Mouse (Mus musculus) ES-Bruce4 (cell line): ENCODE data around the gene Tmem159. TPM values are rescaled to one million over a fixed set of nuclear protein-coding genes. Genes with fewer than 3 reads are reported as not detected.

Experiments used
- H3K27ac ChIP-seq: 2 replicates; pipeline ENCODE4 v1.5.1; 2012; ENCODE audit warnings: low read length, inconsistent platforms; ENCODE audit not compliant: insufficient read depth
- H3K27me3 ChIP-seq: 2 replicates; pipeline ENCODE4 v1.6.1; 2012; ENCODE audit warnings: mild to moderate bottlenecking, low read length, inconsistent platforms; ENCODE audit not compliant: control insufficient read depth, poor library complexity, insufficient read depth, severe bottlenecking
- H3K36me3 ChIP-seq: 2 replicates; pipeline ENCODE4 v1.6.1; 2012; ENCODE audit warnings: inconsistent platforms, mild to moderate bottlenecking, low read length, moderate library complexity; ENCODE audit not compliant: control insufficient read depth, poor library complexity, insufficient read depth, severe bottlenecking
- H3K4me1 ChIP-seq: one replicate; pipeline ENCODE4 v1.8.1; 2011; ENCODE audit warnings: low read length; ENCODE audit not compliant: control insufficient read depth, insufficient read depth
- H3K4me3 ChIP-seq: 2 replicates; pipeline ENCODE4 v1.5.1; 2011; ENCODE audit warnings: low read depth, mild to moderate bottlenecking, low read length
- H3K9ac ChIP-seq: 2 replicates; pipeline ENCODE4 v1.6.1; 2012; ENCODE audit warnings: low read depth, mild to moderate bottlenecking, inconsistent platforms; ENCODE audit not compliant: poor library complexity, severe bottlenecking
- H3K9me3 ChIP-seq: replicated peaks from 2 replicates; pipeline ENCODE4 v1.6.1; 2012; ENCODE audit warnings: mild to moderate bottlenecking, low read length, inconsistent platforms; ENCODE audit not compliant: control insufficient read depth, poor library complexity, insufficient read depth, severe bottlenecking
- CTCF ChIP-seq: IDR thresholded peaks from one replicate; pipeline ENCODE4 v1.8.1; 2011; ENCODE audit warnings: low read depth, low read length
- EP300 ChIP-seq: IDR thresholded peaks from 2 replicates; pipeline ENCODE4 v1.6.1; 2011; ENCODE audit warnings: low read depth, low read length; ENCODE audit not compliant: insufficient read depth
- POLR2A ChIP-seq: IDR thresholded peaks from one replicate; pipeline ENCODE4 v1.8.1; 2011; ENCODE audit warnings: low read length; ENCODE audit not compliant: insufficient read depth
- polyA plus RNA-seq: library from polyadenylated mRNA; stranded (reverse); fragments of >200 nt; gene quantifications from 2 replicates; pipeline ENCODE4 v1.2.4, GENCODE M21; 2011; ENCODE audit warnings: low read depth; ENCODE audit not compliant: missing spikeins, insufficient read depth, insufficient read length

Tmem159 gene
- 13.7 and 14.5 TPM in 2 replicates for polyA plus RNA-seq

DNA sequence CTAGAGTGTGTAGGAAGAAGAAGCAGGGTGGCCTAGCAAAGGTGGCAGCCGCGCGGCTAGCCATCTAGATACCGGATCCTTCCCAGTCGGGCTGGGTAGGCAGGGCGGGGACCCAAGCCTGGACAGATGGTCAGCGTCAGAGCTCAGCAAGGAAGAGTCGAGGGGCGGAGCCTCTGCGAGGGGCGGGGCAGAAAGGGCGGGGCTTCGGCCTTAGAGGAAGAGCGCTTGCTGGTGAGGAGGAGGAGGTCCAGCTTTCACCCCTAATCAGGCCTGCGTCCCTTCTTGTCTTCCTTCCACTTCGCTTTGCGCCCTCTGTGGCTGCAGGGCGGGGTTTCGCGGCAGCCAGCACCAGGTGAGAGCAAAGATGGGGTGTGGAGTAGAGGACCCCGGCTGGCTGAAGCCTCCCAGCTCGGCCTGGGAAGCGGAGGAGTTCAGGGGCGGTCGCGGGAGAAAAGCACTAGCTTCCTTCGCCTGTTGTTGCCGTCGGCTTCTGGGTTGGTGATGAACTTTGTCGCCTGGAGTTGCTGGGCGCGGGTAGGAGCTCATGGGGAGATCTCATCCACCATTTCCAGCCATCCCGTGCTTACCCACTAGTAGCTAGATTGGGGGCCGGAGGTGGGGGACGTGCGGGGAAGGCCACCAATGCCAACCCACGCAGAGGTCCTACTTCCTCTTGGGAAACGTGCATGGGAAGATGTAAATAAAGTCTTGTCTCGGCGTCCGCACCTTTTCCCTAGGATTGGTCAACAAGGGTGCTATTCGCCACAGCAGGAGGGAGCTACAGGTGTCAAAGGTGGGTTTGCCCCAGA, at the start of gene Tmem159:
Gene Tmem159 (plus strand): TSS at position 190 of the 809 bp plus-strand sequence.
- H3K4me3 ChIP-seq, result peak within 1 kb of the TSS; percentile 78
- no peaks in the 10 kb centered on the region for H3K27me3 ChIP-seq
- TF ChIP-seq CTCF, result no peak
- peak; percentile 47 for TF ChIP-seq POLR2A
- TF ChIP-seq EP300, result 0 out of 2 replicates have a peak, but pooled peaks have one; percentile 12
- no peak within 1 kb of the TSS for H3K27ac ChIP-seq
- peaks cover 4% of the 10 kb centered on the region for H3K4me1 ChIP-seq
- no peaks in the 10 kb centered on the region for H3K36me3 ChIP-seq
- peak within 1 kb of the TSS; percentile 23 for H3K9ac ChIP-seq
- H3K9me3 ChIP-seq, result no peaks in the 10 kb centered on the region

DNA sequence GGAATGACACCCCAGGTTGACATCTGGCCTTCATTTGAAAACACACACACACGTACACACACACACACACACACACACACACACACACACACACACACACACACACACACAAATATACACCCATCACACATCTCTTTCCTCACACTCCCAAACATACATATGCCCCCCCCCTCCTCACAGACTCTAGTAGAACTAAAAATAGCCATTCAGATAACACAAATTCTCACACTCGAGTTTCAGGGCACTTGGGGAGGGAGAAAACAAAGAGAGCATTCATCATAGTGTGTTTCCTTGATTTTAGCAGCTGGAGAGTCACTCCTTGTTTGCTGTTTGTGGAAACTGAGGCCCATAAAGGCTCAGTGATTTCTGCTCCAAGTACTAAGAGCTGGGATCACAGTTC, 48.1 kb upstream of the Tmem159 start:
- H3K4me1 ChIP-seq, result no peaks in the 10 kb centered on the region
- H3K9ac ChIP-seq, result no peak overlapping the region
- H3K27me3 ChIP-seq, result no peaks in the 10 kb centered on the region
- no peaks in the 10 kb centered on the region for H3K9me3 ChIP-seq
- no peaks in the 10 kb centered on the region for H3K36me3 ChIP-seq
- no peak overlapping the region for H3K4me3 ChIP-seq
- TF ChIP-seq EP300, result no peak
- TF ChIP-seq POLR2A, result no peak
- no peak for TF ChIP-seq CTCF
- no peak overlapping the region for H3K27ac ChIP-seq

DNA sequence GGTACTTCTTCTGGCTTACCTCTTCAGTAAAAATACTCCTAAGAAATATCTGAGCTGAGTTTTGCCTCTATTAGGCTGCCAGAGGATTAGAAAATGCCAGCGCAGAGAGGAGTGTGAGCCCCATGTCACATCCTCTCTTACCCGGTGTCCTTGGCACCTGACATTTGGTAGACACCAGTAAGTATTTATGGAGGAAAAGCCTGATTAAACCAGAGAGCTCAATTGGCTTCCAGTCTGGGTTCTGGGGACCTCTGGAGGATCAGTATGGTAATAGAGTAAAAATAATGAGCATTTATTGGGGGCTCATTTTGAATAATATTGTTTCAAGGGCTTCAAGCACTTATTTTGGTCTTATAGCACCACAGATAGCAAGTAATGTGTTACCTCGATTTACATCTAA, 46.7 kb upstream of the Tmem159 start:
- Histone ChIP-seq H3K4me3 (no peak overlapping the region), H3K4me1 (no peaks in the 10 kb centered on the region), H3K27ac (no peak overlapping the region), H3K27me3 (no peaks in the 10 kb centered on the region), H3K9ac (no peak overlapping the region), H3K9me3 (no peaks in the 10 kb centered on the region), H3K36me3 (no peaks in the 10 kb centered on the region)
- TF ChIP-seq CTCF, result no peak
- TF ChIP-seq EP300, result no peak
- TF ChIP-seq POLR2A, result no peak

DNA sequence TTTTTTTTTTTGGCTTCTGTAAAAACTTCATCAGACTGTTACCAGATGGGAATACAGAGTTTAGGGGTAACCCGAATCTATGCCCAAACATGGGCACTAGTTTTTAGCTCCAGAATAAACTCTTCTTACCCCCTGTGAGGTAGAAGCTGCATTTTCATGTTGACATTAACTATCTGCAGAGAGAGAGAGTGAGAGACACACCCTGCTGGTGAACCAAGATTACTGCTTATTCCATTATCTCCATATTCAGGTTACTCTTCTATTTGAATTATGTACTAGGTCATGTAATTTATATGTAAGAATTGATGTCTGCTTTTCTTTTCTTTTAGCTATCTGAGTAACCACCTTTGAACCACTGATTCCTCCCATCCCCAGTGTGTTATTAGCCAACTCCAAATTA, 38.1 kb upstream of the Tmem159 start:
- H3K27me3 ChIP-seq, result no peaks in the 10 kb centered on the region
- no peaks in the 10 kb centered on the region for H3K36me3 ChIP-seq
- no peaks in the 10 kb centered on the region for H3K9me3 ChIP-seq
- no peaks in the 10 kb centered on the region for H3K4me1 ChIP-seq
- H3K4me3 ChIP-seq, result no peak overlapping the region
- TF ChIP-seq POLR2A, result no peak
- no peak for TF ChIP-seq CTCF
- H3K27ac ChIP-seq, result no peak overlapping the region
- no peak overlapping the region for H3K9ac ChIP-seq

DNA sequence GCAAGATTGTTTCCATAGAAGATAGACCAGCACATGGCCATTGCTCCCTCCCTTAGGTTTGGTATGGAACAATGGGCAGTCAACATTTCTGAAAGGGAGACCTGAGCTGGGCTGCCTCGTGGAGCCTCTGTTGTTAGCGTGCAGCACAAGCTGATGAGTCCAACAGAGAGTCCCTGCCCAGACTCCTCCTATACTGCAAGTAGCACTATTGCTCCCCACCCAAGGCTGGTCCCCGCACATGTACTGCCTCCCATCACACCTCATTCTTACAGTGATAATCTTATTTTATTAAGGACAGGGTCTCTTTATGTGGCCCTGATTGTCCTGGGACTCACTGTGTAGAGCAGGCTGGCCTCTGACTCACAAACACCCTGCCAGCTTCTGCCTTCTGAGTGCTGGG, 34.0 kb upstream of the Tmem159 start:
- TF ChIP-seq CTCF (no peak), EP300 (no peak)
- H3K27ac ChIP-seq, result no peak overlapping the region
- H3K4me3 ChIP-seq, result no peak overlapping the region

DNA sequence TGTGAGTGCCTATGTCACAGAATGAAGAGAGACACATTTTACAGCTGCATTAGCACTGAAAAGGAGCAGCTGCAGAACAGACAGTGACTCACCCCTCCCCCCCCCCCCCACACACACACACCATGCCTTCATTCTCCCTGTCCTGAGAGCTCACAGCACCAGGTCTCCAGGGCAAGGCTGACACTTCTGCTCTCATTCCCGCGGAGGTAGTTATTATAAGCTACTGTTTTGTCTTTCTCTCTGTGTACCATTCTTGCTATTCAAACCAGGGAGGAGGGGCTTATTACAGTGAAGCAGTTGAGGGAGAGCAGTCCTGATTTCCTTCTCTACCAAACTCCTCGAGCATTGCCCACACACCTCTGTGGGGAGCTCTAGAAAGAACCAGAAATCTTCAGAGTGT, 33.0 kb upstream of the Tmem159 start:
- TF ChIP-seq POLR2A, result no peak
- TF ChIP-seq EP300, result no peak
- TF ChIP-seq CTCF, result no peak
- no peak overlapping the region for H3K4me3 ChIP-seq
- no peak overlapping the region for H3K27ac ChIP-seq
- no peaks in the 10 kb centered on the region for H3K36me3 ChIP-seq
- H3K9me3 ChIP-seq, result no peaks in the 10 kb centered on the region
- H3K27me3 ChIP-seq, result no peaks in the 10 kb centered on the region
- H3K9ac ChIP-seq, result no peak overlapping the region
- H3K4me1 ChIP-seq, result no peaks in the 10 kb centered on the region

More for the DNA sequence above, 34.0 kb upstream of the Tmem159 start:
- no peaks in the 10 kb centered on the region for H3K36me3 ChIP-seq
- no peaks in the 10 kb centered on the region for H3K27me3 ChIP-seq
- no peaks in the 10 kb centered on the region for H3K4me1 ChIP-seq
- no peaks in the 10 kb centered on the region for H3K9me3 ChIP-seq
- H3K9ac ChIP-seq, result no peak overlapping the region
